Mouse (Mus musculus): Measurements from ENCODE around the gene Fdxacb1. TPM values are rescaled to one million over a fixed set of nuclear protein-coding genes. Genes with fewer than 3 reads are reported as not detected.
A peak's percentile ranks its signal among the peaks of the same experiment; 100 is the strongest.

Fdxacb1 gene
- 9.2 and 10.3 TPM in 2 replicates for total RNA-seq (2017)

- peak; percentile 93 for ATAC-seq (ENCODE audit: extremely low read depth, insufficient number of reproducible peaks, low FRiP score, poor library complexity, severe bottlenecking)
Measured at GRCm38 (mm10) chr9:50768107-50769002, at the start of gene Fdxacb1. Fdxacb1 (plus strand) TSS chr9:50768236.

GRCm38 (mm10) chr9:50718878-50719277, 49.2 kb upstream of the Fdxacb1 start:
- ATAC-seq (ENCODE audit: extremely low read depth, insufficient number of reproducible peaks, low FRiP score, poor library complexity, severe bottlenecking), result no peak

- no peak for ATAC-seq (ENCODE audit: extremely low read depth, insufficient number of reproducible peaks, low FRiP score, poor library complexity, severe bottlenecking)
Measured at GRCm38 (mm10) chr9:50721061-50721460, 47.0 kb upstream of the Fdxacb1 start.

- ATAC-seq (ENCODE audit: extremely low read depth, insufficient number of reproducible peaks, low FRiP score, poor library complexity, severe bottlenecking), result no peak
Measured at GRCm38 (mm10) chr9:50722451-50722911, 45.6 kb upstream of the Fdxacb1 start.

- no peak for ATAC-seq (ENCODE audit: extremely low read depth, insufficient number of reproducible peaks, low FRiP score, poor library complexity, severe bottlenecking)
Measured at GRCm38 (mm10) chr9:50723406-50723805, 44.6 kb upstream of the Fdxacb1 start.

GRCm38 (mm10) chr9:50724147-50724546, 43.9 kb upstream of the Fdxacb1 start:
- no peak for ATAC-seq (ENCODE audit: extremely low read depth, insufficient number of reproducible peaks, low FRiP score, poor library complexity, severe bottlenecking)

- no peak for ATAC-seq (ENCODE audit: extremely low read depth, insufficient number of reproducible peaks, low FRiP score, poor library complexity, severe bottlenecking)
Measured at GRCm38 (mm10) chr9:50724661-50725330, 43.2 kb upstream of the Fdxacb1 start.

- no peak for ATAC-seq (ENCODE audit: extremely low read depth, insufficient number of reproducible peaks, low FRiP score, poor library complexity, severe bottlenecking)
Measured at GRCm38 (mm10) chr9:50725921-50726590, 42.0 kb upstream of the Fdxacb1 start.

- no peak for ATAC-seq (ENCODE audit: extremely low read depth, insufficient number of reproducible peaks, low FRiP score, poor library complexity, severe bottlenecking)
Measured at GRCm38 (mm10) chr9:50727171-50727924, 40.7 kb upstream of the Fdxacb1 start.

GRCm38 (mm10) chr9:50727925-50728651, 39.9 kb upstream of the Fdxacb1 start:
- ATAC-seq (ENCODE audit: extremely low read depth, insufficient number of reproducible peaks, low FRiP score, poor library complexity, severe bottlenecking), result 0 out of 2 replicates have a peak, but pooled peaks have one; percentile 19

- ATAC-seq (ENCODE audit: extremely low read depth, insufficient number of reproducible peaks, low FRiP score, poor library complexity, severe bottlenecking), result no peak
Measured at GRCm38 (mm10) chr9:50729600-50729999, 38.4 kb upstream of the Fdxacb1 start.

- no peak for ATAC-seq (ENCODE audit: extremely low read depth, insufficient number of reproducible peaks, low FRiP score, poor library complexity, severe bottlenecking)
Measured at GRCm38 (mm10) chr9:50732560-50732959, 35.5 kb upstream of the Fdxacb1 start.

- ATAC-seq (ENCODE audit: extremely low read depth, insufficient number of reproducible peaks, low FRiP score, poor library complexity, severe bottlenecking), result no peak
Measured at GRCm38 (mm10) chr9:50734989-50735388, 33.0 kb upstream of the Fdxacb1 start.

GRCm38 (mm10) chr9:50738914-50739870, 28.8 kb upstream of the Fdxacb1 start, which contains the start of gene Dixdc1:
Dixdc1 (minus strand) TSS chr9:50739517.
- ATAC-seq (ENCODE audit: extremely low read depth, insufficient number of reproducible peaks, low FRiP score, poor library complexity, severe bottlenecking), result peak; percentile 63

GRCm38 (mm10) chr9:50740867-50741784, 26.9 kb upstream of the Fdxacb1 start:
- ATAC-seq (ENCODE audit: extremely low read depth, insufficient number of reproducible peaks, low FRiP score, poor library complexity, severe bottlenecking), result no peak

- no peak for ATAC-seq (ENCODE audit: extremely low read depth, insufficient number of reproducible peaks, low FRiP score, poor library complexity, severe bottlenecking)
Measured at GRCm38 (mm10) chr9:50742261-50742660, 25.8 kb upstream of the Fdxacb1 start.
